ENCODE assay signal across 22 mouse cellular contexts in the genomic region with DNA sequence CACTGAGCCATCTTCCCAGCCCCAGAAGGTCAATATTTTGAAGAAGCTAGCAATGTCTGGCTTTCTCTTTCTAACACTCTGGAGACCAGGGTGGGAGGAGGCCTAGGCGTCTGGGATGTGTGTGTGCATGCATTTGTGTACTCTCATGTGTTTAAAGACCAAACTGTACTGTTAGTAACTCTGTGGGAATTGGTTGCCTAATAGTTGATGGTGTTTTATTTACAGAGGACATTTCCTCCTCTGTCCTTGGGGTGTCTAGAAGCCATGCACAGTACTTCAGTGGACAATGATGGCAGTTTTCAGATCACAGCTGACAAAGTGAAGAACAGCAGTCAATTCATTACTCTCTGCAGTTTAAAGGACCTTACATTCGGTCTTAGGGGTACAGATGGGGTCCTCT. TPM values are rescaled to one million over a fixed set of nuclear protein-coding genes. Genes with fewer than 3 reads are reported as not detected.
A peak's percentile ranks its signal among the peaks of the same experiment; 100 is the strongest.
DNase-seq lines count a peak whose midpoint lies in the region; ATAC-seq lines count a peak whose summit lies in the region.
"Had no signal": no experiment of that assay in that cellular context is flagged by ENCODE, and none has a peak within 500 bp of the region (broad histone marks: within the 10 kb centered on the region; RNA-seq: fewer than 3 reads in every experiment).

No protein-coding gene starts in this region.

- H3K4me1 ChIP-seq in liver, embryonic 16.5 days (ENCODE audit: control insufficient read depth, low read depth, low read length) = no peaks in the 10 kb centered on the region; the same call in 1 of the 2 replicates
- H3K4me1 ChIP-seq: embryonic facial prominence, embryonic 13.5 days; embryonic facial prominence, embryonic 15.5 days; forebrain, embryonic 12.5 days had no signal

- H3K27ac ChIP-seq in liver, embryonic 16.5 days (ENCODE audit: low read length) = no peak overlapping the region
- H3K27ac ChIP-seq: embryonic facial prominence, embryonic 13.5 days; embryonic facial prominence, embryonic 15.5 days; forebrain, embryonic 10.5 days; forebrain, embryonic 12.5 days had no signal

- ATAC-seq in liver, embryonic 16.5 days (ENCODE audit: low read depth) = peak; percentile 63
- ATAC-seq: forebrain, embryonic 14.5 days; forebrain, embryonic 16.5 days had no signal

- DNase-seq in heart, adult 11 months = peak; percentile 59
- DNase-seq in heart, postnatal 36 days = no peak
- no peak for DNase-seq in liver
- DNase-seq: adrenal gland, postnatal 10 days; adrenal gland, postnatal 25 days; cerebellum, adult 11 months; cerebellum, adult 18-20 months; cerebellum, adult 8-10 months; cerebellum, adult 9-11 months; cerebellum, postnatal 14 days; cerebellum, postnatal 36 days; embryo, embryonic 11 days had no signal

- no peaks in the 10 kb centered on the region for H3K27me3 ChIP-seq in liver, embryonic 16.5 days (ENCODE audit: control insufficient read depth, insufficient read depth, low read depth, low read length)
- H3K27me3 ChIP-seq: embryonic facial prominence, embryonic 13.5 days; embryonic facial prominence, embryonic 15.5 days; forebrain, embryonic 12.5 days had no signal

- H3K9ac ChIP-seq in liver, embryonic 16.5 days (ENCODE audit: low read depth, low read length) = no peak overlapping the region
- H3K9ac ChIP-seq: embryonic facial prominence, embryonic 13.5 days; embryonic facial prominence, embryonic 15.5 days; forebrain, embryonic 12.5 days had no signal

- no peak overlapping the region for H3K4me2 ChIP-seq in liver, embryonic 16.5 days (ENCODE audit: low read depth, low read length)
- H3K4me2 ChIP-seq: embryonic facial prominence, embryonic 13.5 days; embryonic facial prominence, embryonic 15.5 days; forebrain, embryonic 12.5 days had no signal

- H3K4me3 ChIP-seq in liver, embryonic 16.5 days (ENCODE audit: low read depth, low read length) = no peak overlapping the region
- H3K4me3 ChIP-seq: embryonic facial prominence, embryonic 13.5 days; embryonic facial prominence, embryonic 15.5 days; erythroblast, embryonic 14.5 days; forebrain, embryonic 10.5 days; forebrain, embryonic 12.5 days had no signal

- H3K9me3 ChIP-seq in liver, embryonic 16.5 days (replicated peaks; ENCODE audit: control insufficient read depth, low read length) = no peaks in the 10 kb centered on the region
- H3K9me3 ChIP-seq: embryonic facial prominence, embryonic 13.5 days; embryonic facial prominence, embryonic 15.5 days; forebrain, embryonic 10.5 days; forebrain, embryonic 12.5 days had no signal

- intact Hi-C loops in heart, postnatal 36 days (cut with DNase I) = no loop called here

- WGBS in liver, embryonic 16.5 days (ENCODE audit: insufficient replicate concordance) = 48% methylated on average over 2 of the region's 2 CpGs

- no peaks in the 10 kb centered on the region; the same call in 1 of the 2 replicates for H3K36me3 ChIP-seq in liver, embryonic 16.5 days (ENCODE audit: control insufficient read depth, insufficient read depth)

RNA-seq across cellular contexts. Expression of a gene that starts 27.3 kb away (rescaled TPM):
- 10 to 100 TPM; 25.8 to 28.9 TPM for total RNA-seq in heart, postnatal 36 days (2021)
- polyA plus RNA-seq in liver, embryonic 16.5 days (2015; fragmentation: Nextera tagmentation; extraction: Ambion mirVana) = 23.7 and 24.6 TPM in 2 replicates

RNA-seq across cellular contexts. Expression of a gene that starts 27.5 kb away (rescaled TPM):
- total RNA-seq in heart, postnatal 36 days (2021) = not detected
- polyA plus RNA-seq in liver, embryonic 16.5 days (2015; fragmentation: Nextera tagmentation; extraction: Ambion mirVana) = 2.5 and 3.5 TPM in 2 replicates
- total RNA-seq: MEL had no signal
- polyA plus RNA-seq: erythroblast, embryonic 14.5 days had no signal

RNA-seq across cellular contexts. Expression of a gene that starts 35.1 kb away (rescaled TPM):
- total RNA-seq in heart, postnatal 36 days (2021) = 1 to 10 TPM; 1.7 TPM
- 1.1 and 1.5 TPM in 2 replicates for polyA plus RNA-seq in liver, embryonic 16.5 days (2015; fragmentation: Nextera tagmentation; extraction: Ambion mirVana)

RNA-seq across cellular contexts. Expression of a gene that starts 53.9 kb away (rescaled TPM):
- 1 to 10 TPM; 4.6 to 4.8 TPM for total RNA-seq in heart, postnatal 36 days (2021)
- 1.2 and 1.8 TPM in 2 replicates for polyA plus RNA-seq in liver, embryonic 16.5 days (2015; fragmentation: Nextera tagmentation; extraction: Ambion mirVana)
- total RNA-seq: common myeloid progenitor, adult 5-6 weeks had no signal
